Mouse (Mus musculus): Measurements from ENCODE around the gene H2-T3. TPM values are rescaled to one million over a fixed set of nuclear protein-coding genes. Genes with fewer than 3 reads are reported as not detected.
"Not testable (repeated sequence)": the region's sequence is repeated elsewhere in the genome, so short reads cannot be mapped to it uniquely, and the experiment has no call there.

The H2-T3 gene
- total RNA-seq, 2 experiments from 2014 or later: 0.59 TPM; not detected in 1

GRCm38 (mm10) chr17:36182212-36182611 lies 7.9 kb downstream of the H2-T3 start:
- DNase-seq: no peak
- intact Hi-C loops (cut with DNase I): no loop called here

- DNase-seq; intact Hi-C loops (cut with DNase I): not testable (repeated sequence)
Observed at GRCm38 (mm10) chr17:36179446-36179845, 10.6 kb downstream of the H2-T3 start.

GRCm38 (mm10) chr17:36178938-36179337 lies 11.1 kb downstream of the H2-T3 start:
- DNase-seq; intact Hi-C loops (cut with DNase I): not testable (repeated sequence)

- DNase-seq; intact Hi-C loops (cut with DNase I): not testable (repeated sequence)
Observed at GRCm38 (mm10) chr17:36176132-36176531, 14.0 kb downstream of the H2-T3 start.

GRCm38 (mm10) chr17:36170287-36170814 lies 19.7 kb downstream of the H2-T3 start:
- no peak for DNase-seq
- intact Hi-C loops (cut with DNase I): no loop called here

- no peak for DNase-seq
- intact Hi-C loops (cut with DNase I): no loop called here
Observed at GRCm38 (mm10) chr17:36169753-36170152, 20.3 kb downstream of the H2-T3 start.

GRCm38 (mm10) chr17:36169094-36169493 lies 21.0 kb downstream of the H2-T3 start:
- DNase-seq; intact Hi-C loops (cut with DNase I): not testable (repeated sequence)

GRCm38 (mm10) chr17:36168039-36168652 lies 21.9 kb downstream of the H2-T3 start, which contains the start of gene Gm8909:
Gene Gm8909 (minus strand): TSS chr17:36168537.
- intact Hi-C loops (cut with DNase I): no loop called here
- no peak for DNase-seq

- no peak for DNase-seq
- intact Hi-C loops (cut with DNase I): no loop called here
Observed at GRCm38 (mm10) chr17:36167306-36168038, 22.6 kb downstream of the H2-T3 start.

GRCm38 (mm10) chr17:36166901-36167300 lies 23.2 kb downstream of the H2-T3 start:
- intact Hi-C loops (cut with DNase I); DNase-seq: not testable (repeated sequence)

GRCm38 (mm10) chr17:36161129-36162051 lies 28.7 kb downstream of the H2-T3 start:
- intact Hi-C loops (cut with DNase I): no loop called here

GRCm38 (mm10) chr17:36158264-36158663 lies 31.8 kb downstream of the H2-T3 start:
- intact Hi-C loops (cut with DNase I): not testable (repeated sequence)

More at GRCm38 (mm10) chr17:36161129-36162051, 28.7 kb downstream of the H2-T3 start:
- no peak for DNase-seq

GRCm38 (mm10) chr17:36157782-36158181 lies 32.3 kb downstream of the H2-T3 start:
- intact Hi-C loops (cut with DNase I); DNase-seq: not testable (repeated sequence)

More at GRCm38 (mm10) chr17:36158264-36158663, 31.8 kb downstream of the H2-T3 start:
- DNase-seq: not testable (repeated sequence)

- DNase-seq: no peak
- intact Hi-C loops (cut with DNase I): no loop called here
Observed at GRCm38 (mm10) chr17:36154271-36155149, 35.6 kb downstream of the H2-T3 start.

GRCm38 (mm10) chr17:36151200-36151599 lies 38.9 kb downstream of the H2-T3 start:
- intact Hi-C loops (cut with DNase I); DNase-seq: not testable (repeated sequence)

- DNase-seq; intact Hi-C loops (cut with DNase I): not testable (repeated sequence)
Observed at GRCm38 (mm10) chr17:36148468-36148867, 41.6 kb downstream of the H2-T3 start.

- intact Hi-C loops (cut with DNase I); DNase-seq: not testable (repeated sequence)
Observed at GRCm38 (mm10) chr17:36146937-36147336, 43.1 kb downstream of the H2-T3 start.

- intact Hi-C loops (cut with DNase I); DNase-seq: not testable (repeated sequence)
Observed at GRCm38 (mm10) chr17:36145861-36146156, 44.3 kb downstream of the H2-T3 start.

- DNase-seq: no peak
- intact Hi-C loops (cut with DNase I): no loop called here
Observed at GRCm38 (mm10) chr17:36145111-36145860, 44.8 kb downstream of the H2-T3 start.
